Mouse (Mus musculus) heart, adult 2 months (tissue): ENCODE measurements around the gene Nectin4.

Experiments used
- CTCF ChIP-seq: fragments of 200-600 bp; IDR thresholded peaks from 2 replicates; pipeline ENCODE4 v1.8.1; 2022; ENCODE audit warnings: antibody characterized with exemption, mild to moderate bottlenecking, moderate library complexity
- EP300 ChIP-seq: fragments of 200-500 bp; IDR thresholded peaks from 2 replicates; pipeline ENCODE4 v1.6.1; 2011; ENCODE audit warnings: low read depth, low read length, control low read depth; ENCODE audit not compliant: insufficient read depth
- POLR2A ChIP-seq: fragments of 200-500 bp; IDR thresholded peaks from 2 replicates; pipeline ENCODE4 v1.6.1; 2011; ENCODE audit warnings: mild to moderate bottlenecking, low read depth, low read length, control low read depth; ENCODE audit not compliant: insufficient read depth

DNA sequence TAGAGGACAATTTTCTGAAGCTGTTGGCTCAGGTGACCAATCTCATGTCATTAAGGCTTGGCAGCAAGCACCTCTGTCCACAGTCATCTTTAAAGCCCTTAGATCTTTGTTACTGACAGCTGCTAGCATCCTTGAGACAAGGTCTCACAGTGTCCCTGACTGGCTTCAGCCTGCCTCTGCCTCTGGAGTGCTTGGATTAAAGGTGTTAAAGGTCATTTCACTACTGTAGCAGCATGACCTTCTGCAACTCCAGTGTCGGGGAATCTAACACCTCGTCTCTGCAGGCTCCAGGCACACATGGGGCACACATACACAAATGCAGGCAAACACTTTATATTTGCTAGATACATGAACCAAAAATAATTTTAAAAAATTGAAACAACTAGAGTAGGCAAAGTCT, 44.3 kb upstream of the Nectin4 start:
- TF ChIP-seq POLR2A (no peak), CTCF (no peak), EP300 (no peak)
